Mouse (Mus musculus) G1E (cell line): ENCODE measurements around the gene Bloc1s5. TPM values are rescaled to one million over a fixed set of nuclear protein-coding genes. Genes with fewer than 3 reads are reported as not detected.

ENCODE experiments used
- ATAC-seq: 2 replicates; pipeline ENCODE4 v1.8.0; 2016; ENCODE audit warnings: mild to moderate bottlenecking; ENCODE audit not compliant: insufficient number of reproducible peaks, poor library complexity, low FRiP score, severe bottlenecking; ENCODE audit errors: extremely low read depth
- DNase-seq: peaks from one replicate; pipeline ENCODE4 v3.0.0; 2012; ENCODE audit warnings: low spot score
- H3K27me3 ChIP-seq: 2 replicates; pipeline ENCODE4 v1.6.1; 2012; ENCODE audit warnings: mild to moderate bottlenecking, low read length, inconsistent platforms; ENCODE audit not compliant: insufficient read depth
- H3K36me3 ChIP-seq: replicated peaks from 2 replicates; pipeline ENCODE3; 2012; ENCODE audit warnings: mild to moderate bottlenecking, inconsistent platforms
- H3K4me1 ChIP-seq: 2 replicates; pipeline ENCODE4 v1.6.1; 2012; ENCODE audit warnings: low read depth, low read length, inconsistent platforms, mixed read lengths; ENCODE audit not compliant: insufficient read depth
- H3K4me3 ChIP-seq: 2 replicates; pipeline ENCODE4 v1.5.1; 2012; ENCODE audit warnings: low read depth, mild to moderate bottlenecking, inconsistent platforms, low read length, moderate library complexity, mixed read lengths
- H3K9me3 ChIP-seq: replicated peaks from 2 replicates; pipeline ENCODE4 v1.6.1; 2012; ENCODE audit warnings: inconsistent platforms
- CTCF ChIP-seq: IDR thresholded peaks from 2 replicates; pipeline ENCODE4 v1.5.1; 2012; ENCODE audit warnings: low read depth, low read length, inconsistent platforms, mixed read lengths
- GATA1 ChIP-seq: IDR thresholded peaks from 2 replicates; pipeline ENCODE4 v1.6.1; 2012; ENCODE audit warnings: borderline replicate concordance, low read length, inconsistent platforms, mixed read lengths
- GATA2 ChIP-seq: IDR thresholded peaks from 2 replicates; pipeline ENCODE4 v1.6.1; 2012; ENCODE audit warnings: low read depth, low read length, inconsistent platforms, borderline replicate concordance
- POLR2AphosphoS5 ChIP-seq: IDR thresholded peaks from 2 replicates; pipeline ENCODE4 v1.6.1; 2012; ENCODE audit warnings: low read depth, low read length, inconsistent platforms; ENCODE audit not compliant: insufficient replicate concordance
- TAL1 ChIP-seq: conservative IDR thresholded peaks from 2 replicates; pipeline ENCODE4 v1.6.1; 2012; ENCODE audit warnings: low read depth, low read length, inconsistent platforms, mixed read lengths
- polyA plus RNA-seq: library from polyadenylated mRNA; stranded (reverse); fragments of >175 nt; gene quantifications from 2 replicates; pipeline ENCODE4 v1.2.3, GENCODE M21; 2012
- total RNA-seq, 2 experiments: library from RNA; stranded (forward) in 1 of 2; stranded (reverse) in 1 of 2; fragments of 200-1000 nt in 1 of 2; fragments of >200 nt in 1 of 2; fragmentation: Nextera tagmentation in 1 of 2; gene quantifications; 2 replicates each; pipeline ENCODE4 v1.2.3; 2014 to 2017

Gene Bloc1s5
- total and polyA plus RNA-seq, 3 experiments, result 8.2 to 35.2 (median 17.2) TPM

DNA sequence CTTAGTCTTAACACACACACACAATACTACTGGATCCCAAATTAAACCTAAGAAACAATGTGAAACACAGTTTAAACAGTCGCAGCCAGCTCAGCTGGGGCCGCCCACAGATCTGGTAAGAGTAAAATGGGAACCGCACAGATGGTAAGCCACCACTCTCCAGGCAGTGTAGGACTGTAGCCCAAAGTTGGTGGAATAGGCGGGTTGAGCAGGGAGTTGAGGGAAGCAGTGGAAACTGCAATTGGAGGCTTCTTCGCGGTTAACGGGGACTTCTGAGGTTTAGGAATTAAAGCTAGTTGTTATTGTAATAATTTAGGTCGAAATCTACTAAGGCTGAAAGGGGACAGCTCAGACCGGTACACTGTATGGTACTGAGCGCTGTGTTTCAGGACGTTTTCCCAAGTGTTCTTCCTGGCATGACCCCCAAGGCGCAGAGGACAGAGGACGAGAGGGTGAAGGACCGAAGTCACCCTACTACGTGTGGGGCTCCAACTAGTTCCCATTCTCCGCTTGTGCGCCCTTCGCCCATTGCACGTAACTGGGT lies 581 bp downstream of the Bloc1s5 start:
- TF ChIP-seq GATA1 (no peak), POLR2AphosphoS5 (no peak), TAL1 (no peak), CTCF (no peak), GATA2 (no peak)

DNA sequence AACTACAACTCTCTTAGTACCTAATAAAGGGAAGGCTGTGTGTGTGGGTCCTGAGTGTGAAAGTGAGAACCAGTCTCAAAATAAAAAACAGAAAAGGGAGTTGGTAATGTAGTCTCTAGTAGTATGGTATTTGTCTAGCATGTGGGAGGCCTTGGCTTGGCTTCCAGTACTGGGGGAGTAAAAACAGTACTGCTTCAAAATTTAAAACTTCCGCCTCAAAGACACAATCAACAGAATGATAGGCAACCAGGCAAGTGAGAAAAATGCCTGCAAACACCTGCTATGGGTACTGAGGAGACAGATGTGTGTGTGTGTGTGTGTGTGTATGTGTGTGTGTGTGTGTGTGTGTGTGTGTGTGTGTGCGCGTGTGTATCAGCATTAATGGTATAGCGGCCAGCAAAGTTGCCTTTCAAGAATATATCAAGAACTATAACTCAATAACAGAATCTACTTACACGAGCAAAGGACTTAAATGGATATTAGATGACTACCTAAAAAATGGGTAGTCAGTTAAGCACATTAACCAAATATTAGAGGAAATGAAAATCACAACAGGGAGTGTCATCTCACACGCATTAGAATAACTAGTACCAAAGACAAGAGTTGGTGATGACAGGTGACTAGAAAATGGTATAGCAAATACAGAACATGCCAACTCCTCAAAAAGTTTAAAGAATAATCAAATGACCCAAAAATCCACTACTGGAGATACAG lies 1.5 kb downstream of the Bloc1s5 start:
- no peak for TF ChIP-seq GATA1
- TF ChIP-seq POLR2AphosphoS5, result no peak
- TF ChIP-seq GATA2, result no peak
- TF ChIP-seq CTCF, result no peak
- no peak for TF ChIP-seq TAL1
- peaks cover 41% of the 10 kb centered on the region for H3K4me1 ChIP-seq
- no peak for ATAC-seq

More for the DNA sequence above, 581 bp downstream of the Bloc1s5 start:
- H3K4me3 ChIP-seq, result peak overlapping the region; percentile 86
- H3K27me3 ChIP-seq, result no peaks in the 10 kb centered on the region
- no peak; the same call in 1 of the 2 replicates for ATAC-seq
- H3K4me1 ChIP-seq, result peaks cover 38% of the 10 kb centered on the region
- H3K9me3 ChIP-seq, result no peaks in the 10 kb centered on the region
- peak; percentile 26 for DNase-seq
- peaks cover 30% of the 10 kb centered on the region for H3K36me3 ChIP-seq

DNA sequence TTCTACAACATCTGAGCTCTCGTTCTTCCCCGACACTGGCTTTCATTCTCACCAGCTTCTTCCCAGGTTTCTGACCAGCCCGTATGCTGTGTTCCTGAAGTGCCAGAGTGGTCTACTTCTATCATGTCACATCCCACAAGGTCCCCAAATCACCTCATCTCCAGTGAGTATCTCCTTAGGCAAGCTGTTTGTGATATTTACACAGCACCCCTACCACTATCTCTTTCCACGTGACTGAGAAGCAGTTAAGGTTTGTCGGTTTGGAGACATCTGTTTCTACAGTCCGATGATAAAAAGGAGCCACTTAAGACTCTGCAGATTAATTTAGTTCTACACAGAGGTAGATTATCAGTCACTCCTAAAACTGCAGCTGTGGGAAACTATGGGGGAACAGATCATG lies 2.4 kb downstream of the Bloc1s5 start:
- DNase-seq (peak; percentile 53), ATAC-seq (peak; percentile 75)
- TF ChIP-seq POLR2AphosphoS5 (no peak), TAL1 (peak; percentile 84)
- Histone ChIP-seq H3K4me1 (peaks cover 41% of the 10 kb centered on the region), H3K4me3 (peak overlapping the region; percentile 47; the same call in 1 of the 2 replicates), H3K9me3 (no peaks in the 10 kb centered on the region), H3K36me3 (peaks cover 32% of the 10 kb centered on the region), H3K27me3 (no peaks in the 10 kb centered on the region)

More for the DNA sequence above, 1.5 kb downstream of the Bloc1s5 start:
- Histone ChIP-seq H3K27me3 (no peaks in the 10 kb centered on the region), H3K36me3 (peaks cover 31% of the 10 kb centered on the region), H3K4me3 (peak overlapping the region; percentile 86), H3K9me3 (no peaks in the 10 kb centered on the region)
- DNase-seq, result no peak

DNA sequence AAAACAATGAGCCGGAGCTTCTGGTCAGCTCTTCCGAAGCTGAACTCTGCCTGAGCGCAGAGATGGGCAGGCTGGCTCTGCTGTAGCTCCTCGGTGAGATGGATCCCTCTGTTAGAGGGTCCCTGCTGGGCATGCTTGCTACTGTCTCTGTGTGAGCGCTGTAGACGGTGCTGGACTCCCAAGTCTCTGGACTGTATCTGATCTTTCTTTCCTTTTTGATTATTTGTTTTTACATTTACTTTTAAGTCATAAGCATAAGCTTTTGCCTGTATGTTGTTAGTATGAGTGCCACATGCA lies 8.7 kb downstream of the Bloc1s5 start:
- no peak for DNase-seq
- Histone ChIP-seq H3K4me1 (peaks cover 25% of the 10 kb centered on the region), H3K4me3 (no peak overlapping the region), H3K36me3 (peaks cover 89% of the 10 kb centered on the region), H3K27me3 (no peaks in the 10 kb centered on the region), H3K9me3 (no peaks in the 10 kb centered on the region)
- no peak for ATAC-seq
- TF ChIP-seq GATA2, result no peak
- TF ChIP-seq GATA1, result no peak

DNA sequence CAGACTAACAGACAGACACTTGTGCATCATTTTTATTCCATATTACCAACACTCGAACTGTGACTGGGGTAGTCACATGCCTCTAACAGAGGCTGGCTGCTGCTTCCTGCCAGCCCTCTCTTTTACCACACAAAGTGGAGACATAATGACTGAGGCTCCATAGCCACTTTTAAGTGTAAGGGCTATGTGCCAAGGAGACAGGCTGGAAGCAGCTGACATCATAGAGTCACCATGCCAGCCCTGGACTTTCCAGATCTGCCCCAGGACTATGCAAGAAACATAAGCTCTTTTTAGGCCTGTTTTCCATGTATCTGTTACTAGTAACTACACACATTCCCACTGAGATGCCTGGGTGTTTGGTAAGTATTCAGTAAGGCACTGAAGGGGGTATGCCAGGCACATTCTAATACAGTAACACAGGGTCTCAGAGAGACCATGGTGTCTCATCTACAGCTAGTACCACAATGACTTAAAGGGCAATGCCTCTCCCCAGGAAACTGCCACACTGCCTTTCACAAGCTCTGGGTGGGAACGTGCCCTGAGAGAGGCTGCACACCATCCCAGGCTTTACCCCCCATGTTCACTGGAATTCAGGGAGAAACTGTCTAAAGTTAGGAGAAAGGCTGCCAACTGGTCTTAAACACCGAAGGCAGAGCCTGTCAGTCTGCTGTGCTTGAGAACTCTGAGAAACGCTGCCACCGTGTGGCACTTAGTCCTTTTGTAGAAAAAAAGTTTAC lies 9.2 kb downstream of the Bloc1s5 start:
- ATAC-seq (peak; percentile 40; the same call in 1 of the 2 replicates), DNase-seq (peak; percentile 13)
- H3K9me3 ChIP-seq, result no peaks in the 10 kb centered on the region
- no peak for TF ChIP-seq CTCF
- no peak for TF ChIP-seq GATA2
- TF ChIP-seq GATA1, result no peak
- TF ChIP-seq POLR2AphosphoS5, result no peak
- TF ChIP-seq TAL1, result no peak
- peaks cover 85% of the 10 kb centered on the region for H3K36me3 ChIP-seq
- no peaks in the 10 kb centered on the region for H3K27me3 ChIP-seq
- peaks cover 21% of the 10 kb centered on the region for H3K4me1 ChIP-seq
- no peak overlapping the region for H3K4me3 ChIP-seq

DNA sequence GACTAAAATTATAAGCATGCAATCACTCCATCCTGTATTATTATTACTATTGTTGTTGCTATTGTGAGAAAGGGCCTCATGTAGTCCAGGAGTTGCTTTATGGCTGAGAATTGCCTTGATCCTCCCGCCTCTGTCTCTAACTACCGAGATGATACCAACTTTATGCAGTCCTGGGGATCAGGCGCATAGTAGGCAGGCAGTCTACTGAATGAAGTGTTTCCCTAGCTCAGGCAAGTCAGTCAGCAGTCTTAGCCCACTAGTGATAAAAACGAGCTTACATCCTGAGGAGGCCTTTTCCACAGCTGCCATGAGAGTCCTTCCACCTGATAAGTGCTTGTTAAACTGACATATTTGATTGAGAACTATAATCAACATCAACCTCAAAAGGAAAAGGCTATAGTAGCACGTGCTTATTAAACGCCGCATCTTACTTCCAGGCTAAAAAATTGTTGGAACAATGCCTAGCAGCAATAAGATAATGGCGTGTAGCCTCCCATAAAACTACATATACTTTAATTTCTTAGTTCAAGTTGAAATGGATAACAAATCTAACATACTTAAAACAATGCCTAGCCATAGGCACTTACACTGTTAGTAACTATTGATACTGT lies 10.5 kb downstream of the Bloc1s5 start:
- Histone ChIP-seq H3K4me3 (no peak overlapping the region), H3K27me3 (no peaks in the 10 kb centered on the region), H3K36me3 (peaks cover 78% of the 10 kb centered on the region), H3K4me1 (peaks cover 15% of the 10 kb centered on the region), H3K9me3 (no peaks in the 10 kb centered on the region)
- DNase-seq (no peak), ATAC-seq (no peak)
- TF ChIP-seq GATA2 (no peak), CTCF (no peak)
